Mouse (Mus musculus) lung, postnatal 0 days (tissue): ENCODE measurements around the gene Hdac11.

ENCODE experiments used
- CTCF ChIP-seq: IDR thresholded peaks from 2 replicates; pipeline ENCODE4 v1.5.1; 2016; ENCODE audit warnings: antibody characterized with exemption, mild to moderate bottlenecking
- EP300 ChIP-seq: IDR thresholded peaks from 2 replicates; pipeline ENCODE4 v1.6.1; 2016; ENCODE audit warnings: antibody characterized with exemption, mild to moderate bottlenecking, control low read depth

GRCm38 (mm10) chr6:91181320-91181719, 24.9 kb downstream of the Hdac11 start:
- no peak for TF ChIP-seq CTCF
- TF ChIP-seq EP300 = no peak
